Mouse (Mus musculus) kidney, embryonic 16.5 days (tissue): ENCODE measurements at regions not wholly inside any gene's neighbourhood (a gene's known extent, or its start where the extent isn't known, plus 50 kb on each side); places are given as distances from the start of the nearest gene placed in this dataset.

Source experiments
- ATAC-seq: fragments of 200-750 bp; cut with Nextera tagmentation; 2 replicates; pipeline ENCODE4 v1.8.0; 2017; ENCODE audit warnings: moderate TSS enrichment; ENCODE audit not compliant: low FRiP score, low TSS enrichment
- H3K27ac ChIP-seq: fragments of 300-500 bp; sonication (generic); 2 replicates; pipeline ENCODE4 v1.5.1; 2014; ENCODE audit warnings: low read length
- H3K27me3 ChIP-seq: fragments of 300-500 bp; sonication (generic); 2 replicates; pipeline ENCODE4 v1.6.1; 2014; ENCODE audit warnings: low read length, control low read depth, mixed read lengths; ENCODE audit not compliant: insufficient read depth
- H3K36me3 ChIP-seq: fragments of 300-500 bp; sonication (generic); 2 replicates; pipeline ENCODE4 v1.6.1; 2014; ENCODE audit warnings: low read length, control low read depth, mixed read lengths; ENCODE audit not compliant: insufficient read depth
- H3K4me1 ChIP-seq: fragments of 300-500 bp; sonication (generic); 2 replicates; pipeline ENCODE4 v1.6.1; 2014; ENCODE audit warnings: low read length, control low read depth, mixed read lengths; ENCODE audit not compliant: insufficient read depth
- H3K4me2 ChIP-seq: fragments of 300-500 bp; sonication (generic); replicated peaks from 2 replicates; pipeline ENCODE4 v1.6.1; 2014; ENCODE audit warnings: low read depth, low read length
- H3K4me3 ChIP-seq: fragments of 300-500 bp; sonication (generic); 2 replicates; pipeline ENCODE4 v1.5.1; 2014; ENCODE audit warnings: mild to moderate bottlenecking, low read length
- H3K9ac ChIP-seq: fragments of 300-500 bp; sonication (generic); replicated peaks from 2 replicates; pipeline ENCODE4 v1.6.1; 2014; ENCODE audit warnings: low read length
- H3K9me3 ChIP-seq: fragments of 300-500 bp; sonication (generic); 2 replicates; pipeline ENCODE4 v1.6.1; 2016; ENCODE audit warnings: low read length, control low read depth
- WGBS: fragments of 180-500 bp; shearing (Covaris S2); extraction: QIAGEN DNeasy Blood & Tissue Kit; methylation state at CpG from one replicate; pipeline ENCODE4 v1.1.7; 2014; 5-methylcytosine and 5-hydroxymethylcytosine counted together

- 83% methylated on average over 3 of the region's 3 CpGs for WGBS
- no peak overlapping the region for H3K4me2 ChIP-seq
- no peaks in the 10 kb centered on the region for H3K36me3 ChIP-seq
- ATAC-seq, result no peak
- H3K27me3 ChIP-seq, result no peaks in the 10 kb centered on the region
- H3K27ac ChIP-seq, result no peak overlapping the region
- H3K4me3 ChIP-seq, result no peak overlapping the region
- no peaks in the 10 kb centered on the region for H3K9me3 ChIP-seq
- no peaks in the 10 kb centered on the region for H3K4me1 ChIP-seq
- H3K9ac ChIP-seq, result no peak overlapping the region
Observed at GRCm38 (mm10) chr17:82936836-82937235, 278.3 kb upstream of the Pkdcc start.

- Histone ChIP-seq H3K27me3 (no peaks in the 10 kb centered on the region), H3K27ac (no peak overlapping the region), H3K4me1 (0 out of 2 replicates have a peak, but pooled peaks cover 6% of the 10 kb centered on the region), H3K4me3 (no peak overlapping the region), H3K4me2 (no peak overlapping the region), H3K9ac (no peak overlapping the region), H3K9me3 (no peaks in the 10 kb centered on the region), H3K36me3 (no peaks in the 10 kb centered on the region)
- WGBS, result 43% methylated on average over 4 of the region's 4 CpGs
- 0 out of 2 replicates have a peak, but pooled peaks have one; percentile 27 for ATAC-seq
Observed at GRCm38 (mm10) chr17:82946083-82946482, 269.0 kb upstream of the Pkdcc start.

- H3K9ac ChIP-seq, result no peak overlapping the region
- no peak overlapping the region for H3K27ac ChIP-seq
- H3K9me3 ChIP-seq, result no peaks in the 10 kb centered on the region
- 0 out of 2 replicates have a peak, but pooled peaks cover 6% of the 10 kb centered on the region for H3K4me1 ChIP-seq
- no peaks in the 10 kb centered on the region for H3K36me3 ChIP-seq
- no peak overlapping the region for H3K4me3 ChIP-seq
- WGBS, result 87% methylated on average over 4 of the region's 4 CpGs
- ATAC-seq, result no peak
- H3K27me3 ChIP-seq, result no peaks in the 10 kb centered on the region
- no peak overlapping the region for H3K4me2 ChIP-seq
Observed at GRCm38 (mm10) chr17:82949794-82950193, 265.3 kb upstream of the Pkdcc start.

DNA sequence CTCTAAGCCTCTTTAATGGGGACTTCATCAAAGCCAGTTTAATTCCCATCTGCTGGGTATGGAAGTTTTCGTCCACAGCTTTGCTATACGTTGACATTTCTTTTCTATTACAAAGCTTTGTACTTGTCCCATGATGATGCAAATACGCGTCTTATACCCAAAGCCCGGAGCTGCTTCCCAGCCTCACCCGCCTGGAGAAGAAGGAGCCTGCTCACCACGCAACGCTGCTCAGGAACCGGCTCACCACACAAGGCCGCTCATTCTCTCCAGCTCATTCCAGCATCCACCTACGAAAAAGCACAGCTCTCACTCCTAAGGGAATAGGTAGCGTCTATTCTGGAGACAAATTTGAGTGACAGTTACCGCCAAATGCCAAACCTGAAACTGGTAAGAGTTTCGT, 264.8 kb upstream of the Pkdcc start:
- ATAC-seq, result no peak
- Histone ChIP-seq H3K9ac (no peak overlapping the region), H3K36me3 (no peaks in the 10 kb centered on the region), H3K9me3 (no peaks in the 10 kb centered on the region), H3K27ac (no peak overlapping the region), H3K4me1 (0 out of 2 replicates have a peak, but pooled peaks cover 6% of the 10 kb centered on the region), H3K4me3 (no peak overlapping the region), H3K27me3 (no peaks in the 10 kb centered on the region), H3K4me2 (no peak overlapping the region)
- WGBS, result 88% methylated on average over 14 of the region's 14 CpGs

DNA sequence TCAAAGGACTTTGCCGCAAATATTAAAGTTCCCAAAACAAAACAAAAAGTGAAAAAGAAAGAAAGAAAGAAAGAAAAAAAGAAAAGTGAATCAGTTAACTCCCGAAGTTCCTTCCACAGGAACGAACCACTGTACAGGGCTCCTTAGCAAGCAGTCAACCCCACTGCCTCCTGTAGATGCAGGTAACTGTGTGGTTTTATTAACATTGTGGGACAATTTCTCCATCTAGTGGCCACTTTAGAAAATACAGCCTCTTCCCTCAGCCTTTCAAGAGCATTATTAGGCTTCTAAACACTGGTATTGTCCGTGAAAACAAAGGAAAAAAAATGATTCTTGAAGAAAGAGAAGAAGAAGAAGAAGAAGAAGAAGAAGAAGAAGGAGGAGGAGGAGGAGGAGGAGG, 257.7 kb upstream of the Pkdcc start:
- H3K9ac ChIP-seq, result no peak overlapping the region
- H3K9me3 ChIP-seq, result no peaks in the 10 kb centered on the region
- no peak overlapping the region for H3K4me3 ChIP-seq
- H3K4me1 ChIP-seq, result no peaks in the 10 kb centered on the region
- H3K36me3 ChIP-seq, result no peaks in the 10 kb centered on the region
- WGBS, result 36% methylated on average over 4 of the region's 4 CpGs
- ATAC-seq, result no peak; the same call in 1 of the 2 replicates
- H3K27me3 ChIP-seq, result no peaks in the 10 kb centered on the region
- H3K27ac ChIP-seq, result no peak overlapping the region
- no peak overlapping the region for H3K4me2 ChIP-seq

DNA sequence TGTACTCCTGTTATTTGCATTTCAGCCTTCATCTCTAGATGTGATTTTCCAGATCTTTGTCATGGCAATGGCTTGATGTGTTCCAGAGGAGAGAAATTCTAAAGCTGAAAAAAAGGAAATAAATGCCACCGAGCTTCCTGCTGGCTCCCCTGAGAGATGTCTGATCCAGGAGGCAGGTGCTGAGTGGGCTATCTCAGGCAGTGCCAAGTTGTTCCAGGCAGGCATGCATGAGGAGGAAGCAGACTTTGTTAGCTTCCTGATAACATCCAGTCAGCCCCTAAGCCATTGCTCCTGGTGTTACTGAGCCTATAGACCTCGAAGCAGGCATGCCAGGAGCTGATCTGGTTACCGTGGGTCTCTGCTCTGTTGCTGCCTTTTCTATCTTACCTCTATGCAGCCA, 251.7 kb upstream of the Pkdcc start:
- Histone ChIP-seq H3K4me1 (no peaks in the 10 kb centered on the region), H3K9me3 (no peaks in the 10 kb centered on the region), H3K27ac (no peak overlapping the region), H3K27me3 (no peaks in the 10 kb centered on the region), H3K4me3 (no peak overlapping the region), H3K9ac (no peak overlapping the region), H3K4me2 (no peak overlapping the region), H3K36me3 (no peaks in the 10 kb centered on the region)
- WGBS, result 72% methylated on average over 3 of the region's 3 CpGs
- no peak for ATAC-seq

GRCm38 (mm10) chr17:82999710-83000109, 215.4 kb upstream of the Pkdcc start:
- Histone ChIP-seq H3K9me3 (no peaks in the 10 kb centered on the region; the same call in 1 of the 2 replicates), H3K27ac (no peak overlapping the region), H3K4me3 (no peak overlapping the region), H3K36me3 (no peaks in the 10 kb centered on the region), H3K27me3 (no peaks in the 10 kb centered on the region), H3K4me1 (peaks cover 9% of the 10 kb centered on the region; the same call in 1 of the 2 replicates), H3K9ac (no peak overlapping the region), H3K4me2 (peak overlapping the region; percentile 2; the same call in 1 of the 2 replicates)
- 41% methylated on average over 10 of the region's 10 CpGs for whole genome bisulfite sequencing
- no peak for ATAC-seq

DNA sequence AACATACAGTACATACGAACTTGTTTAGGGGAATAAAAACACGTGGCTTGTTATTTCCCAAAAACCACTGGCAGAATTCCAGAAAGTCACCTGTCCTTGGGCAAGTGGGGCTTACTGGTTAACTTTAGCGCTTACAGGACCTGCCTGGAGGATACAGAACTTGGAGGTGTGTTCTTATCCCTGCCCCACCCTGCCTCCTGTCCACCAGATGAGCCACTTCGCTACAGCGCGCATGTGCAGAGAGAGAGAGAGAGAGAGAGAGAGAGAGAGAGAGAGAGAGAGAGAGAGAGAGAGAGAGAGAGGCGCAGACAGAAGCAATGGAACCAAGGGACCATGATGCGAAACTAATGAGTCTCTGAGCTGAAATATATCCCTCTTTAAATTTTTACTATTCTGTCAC, 214.7 kb upstream of the Pkdcc start:
- H3K9ac ChIP-seq, result no peak overlapping the region
- H3K4me2 ChIP-seq, result 0 out of 2 replicates have a peak overlapping the region, but pooled peaks have one; percentile 14
- 44% methylated on average over 8 of the region's 8 CpGs for WGBS

DNA sequence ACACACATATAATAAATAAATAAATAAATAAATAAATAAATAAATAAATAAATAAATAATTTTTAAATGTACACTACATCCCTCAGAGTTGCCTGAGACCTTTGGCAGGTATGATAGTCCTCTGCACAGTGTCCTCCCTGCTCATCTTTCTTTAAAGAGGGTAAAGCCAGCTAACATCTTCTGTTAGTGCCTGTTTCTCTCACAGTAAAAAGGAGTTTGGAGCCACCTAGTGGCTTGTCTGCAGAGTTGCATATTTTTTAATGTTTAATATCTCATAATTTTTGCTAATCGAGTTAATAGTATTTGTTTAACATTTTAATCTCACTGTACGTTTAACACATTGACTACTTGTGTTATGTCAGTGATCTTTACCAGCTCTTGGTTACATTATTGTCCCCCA, 213.5 kb upstream of the Pkdcc start:
- peak; percentile 75 for ATAC-seq
- H3K4me2 ChIP-seq, result no peak overlapping the region
- no peaks in the 10 kb centered on the region; the same call in 1 of the 2 replicates for H3K9me3 ChIP-seq
- WGBS, result 11% methylated on average over 2 of the region's 2 CpGs
- peaks cover 9% of the 10 kb centered on the region; the same call in 1 of the 2 replicates for H3K4me1 ChIP-seq
- no peak overlapping the region for H3K4me3 ChIP-seq
- no peaks in the 10 kb centered on the region for H3K36me3 ChIP-seq
- no peaks in the 10 kb centered on the region for H3K27me3 ChIP-seq
- no peak overlapping the region for H3K27ac ChIP-seq
- no peak overlapping the region for H3K9ac ChIP-seq

More for the DNA sequence above, 214.7 kb upstream of the Pkdcc start:
- peak; percentile 58; the same call in 1 of the 2 replicates for ATAC-seq
- Histone ChIP-seq H3K27ac (no peak overlapping the region), H3K9me3 (no peaks in the 10 kb centered on the region; the same call in 1 of the 2 replicates), H3K4me1 (peaks cover 9% of the 10 kb centered on the region; the same call in 1 of the 2 replicates), H3K36me3 (no peaks in the 10 kb centered on the region), H3K27me3 (no peaks in the 10 kb centered on the region), H3K4me3 (no peak overlapping the region)

DNA sequence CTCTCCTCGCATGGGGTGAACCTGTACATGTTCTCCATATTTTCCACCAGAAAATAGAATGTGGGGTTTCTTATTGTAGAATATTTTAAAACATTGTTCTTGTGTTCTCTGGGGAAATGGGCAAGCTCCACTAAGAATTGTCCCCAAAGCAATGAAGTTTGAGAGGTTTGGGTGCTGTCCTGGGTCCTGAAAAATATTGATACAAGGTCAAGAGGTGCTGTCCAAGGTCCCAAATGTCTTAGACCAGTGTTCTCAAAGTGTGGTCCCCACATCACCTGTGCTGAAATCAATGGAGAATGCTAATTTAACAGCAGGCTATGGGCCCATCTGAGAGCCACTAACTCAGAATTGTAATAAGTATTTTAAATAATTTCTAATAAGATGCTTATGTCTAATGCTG, 204.2 kb upstream of the Pkdcc start:
- no peak for ATAC-seq
- H3K4me3 ChIP-seq, result no peak overlapping the region
- H3K36me3 ChIP-seq, result no peaks in the 10 kb centered on the region
- 96% methylated on average over 1 of the region's 1 CpGs for WGBS
- no peaks in the 10 kb centered on the region for H3K4me1 ChIP-seq
- no peaks in the 10 kb centered on the region; the same call in 1 of the 2 replicates for H3K27me3 ChIP-seq
- no peaks in the 10 kb centered on the region for H3K9me3 ChIP-seq
- no peak overlapping the region for H3K4me2 ChIP-seq
- no peak overlapping the region for H3K9ac ChIP-seq
- no peak overlapping the region for H3K27ac ChIP-seq
